Mouse (Mus musculus) cerebellum, adult 2 months (tissue): ENCODE results near the gene 1700003F12Rik.

Experiments used
- CTCF ChIP-seq: fragments of 200-500 bp; IDR thresholded peaks from 2 replicates; pipeline ENCODE4 v1.5.1; 2011; ENCODE audit warnings: low read depth, mild to moderate bottlenecking, control low read depth, low read length, moderate library complexity, borderline replicate concordance; ENCODE audit not compliant: insufficient read depth
- POLR2A ChIP-seq: fragments of 200-500 bp; IDR thresholded peaks from 2 replicates; pipeline ENCODE4 v1.6.1; 2011; ENCODE audit warnings: low read length, control low read depth, borderline replicate concordance; ENCODE audit not compliant: insufficient read depth

- TF ChIP-seq CTCF: no peak
- TF ChIP-seq POLR2A: no peak
Measured at GRCm38 (mm10) chr2:154498571-154498970, 48.3 kb upstream of the 1700003F12Rik start.
